Mouse (Mus musculus) pancreas, adult 10 weeks (tissue): ENCODE measurements around the gene Gm9049. TPM values are rescaled to one million over a fixed set of nuclear protein-coding genes. Genes with fewer than 3 reads are reported as not detected.

Experiments
- polyA plus RNA-seq: library from polyadenylated mRNA; stranded (reverse); fragments of 350-450 nt; fragmentation: Illumina TruSeq; extraction: RNeasy Lipid Tissue Mini Kit (QIAGEN cat#74804); gene quantifications from one replicate; pipeline ENCODE4 v1.2.3, GENCODE M21; 2015; ENCODE audit warnings: low read depth, low replicate concordance; ENCODE audit not compliant: insufficient read depth

Gm9049 gene
- not detected for polyA plus RNA-seq

GRCm38 (mm10) chr10:118354005-118354404, at the start of gene Gm9049:
Gene Gm9049, minus strand, starts transcription at chr10:118354105.

GRCm38 (mm10) chr10:118348579-118348978, 5.3 kb downstream of the Gm9049 start, which contains the start of gene Gm9048:
Gene Gm9048, minus strand, starts transcription at chr10:118348679.

GRCm38 (mm10) chr10:118343155-118343554, 10.8 kb downstream of the Gm9049 start, which contains the start of gene Gm9046:
Gene Gm9046, minus strand, starts transcription at chr10:118343255.

GRCm38 (mm10) chr10:118337731-118338130, 16.2 kb downstream of the Gm9049 start, which contains the start of gene Gm9045:
Gene Gm9045, minus strand, starts transcription at chr10:118337831.

GRCm38 (mm10) chr10:118332308-118332707, 21.6 kb downstream of the Gm9049 start, which contains the start of gene Gm9044:
Gene Gm9044, minus strand, starts transcription at chr10:118332408.

GRCm38 (mm10) chr10:118326869-118327268, 27.0 kb downstream of the Gm9049 start, which contains the start of gene Gm9040:
Gene Gm9040, minus strand, starts transcription at chr10:118326969.

Other genes with a start within 250 kb of the Gm9049 start
- gene Mdm1, start 212.3 kb downstream of the Gm9049 start, polyA plus RNA-seq: 4.9 TPM
- not detected for gene Il22, start 149.2 kb downstream of the Gm9049 start, polyA plus RNA-seq
- gene Gm32717, start 113.3 kb downstream of the Gm9049 start, polyA plus RNA-seq: not detected
- not detected for gene Gm32802, start 95.4 kb downstream of the Gm9049 start, polyA plus RNA-seq
- gene Iltifb, start 59.1 kb downstream of the Gm9049 start, polyA plus RNA-seq: not detected
- not detected for gene Gm9040, start 27.1 kb downstream of the Gm9049 start, polyA plus RNA-seq
- gene Gm9044, start 21.7 kb downstream of the Gm9049 start, polyA plus RNA-seq: not detected
- gene Gm9045, start 16.3 kb downstream of the Gm9049 start, polyA plus RNA-seq: not detected
- gene Gm9046, start 10.8 kb downstream of the Gm9049 start, polyA plus RNA-seq: not detected
- not detected for gene Gm9048, start 5.4 kb downstream of the Gm9049 start, polyA plus RNA-seq
- not detected for gene Ifng, start 86.9 kb upstream of the Gm9049 start, polyA plus RNA-seq